Mouse (Mus musculus) bone marrow, adult 2 months (tissue): Measurements from ENCODE around the gene A1bg.

Source experiments
- CTCF ChIP-seq: fragments of 200-500 bp; IDR thresholded peaks from 2 replicates; pipeline ENCODE4 v1.5.1; 2011; ENCODE audit warnings: low read length, control low read depth; ENCODE audit not compliant: control insufficient read depth, insufficient read depth
- POLR2A ChIP-seq: fragments of 200-500 bp; IDR thresholded peaks from 2 replicates; pipeline ENCODE4 v1.6.1; 2011; ENCODE audit warnings: low read depth, mild to moderate bottlenecking, control low read depth, low read length, borderline replicate concordance; ENCODE audit not compliant: control insufficient read depth

DNA sequence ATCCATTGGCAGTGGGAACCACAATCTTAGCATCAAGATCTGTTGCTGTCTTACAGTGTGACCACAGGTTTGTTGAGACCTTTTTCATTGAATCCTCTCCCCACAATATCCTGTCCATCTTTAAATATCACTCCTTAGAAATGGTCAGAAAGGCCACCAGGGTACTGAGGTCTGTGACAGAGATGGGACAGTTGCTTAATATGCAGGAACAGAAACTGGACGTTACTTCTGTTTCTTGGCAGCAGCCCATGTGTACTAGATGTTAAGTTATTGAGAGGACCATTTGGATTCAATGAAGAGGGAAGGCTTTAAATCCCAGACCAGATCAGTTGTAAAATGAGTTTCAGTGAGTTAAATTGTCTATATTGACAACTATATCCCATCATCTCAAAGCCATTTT, 67.7 kb downstream of the A1bg start:
- TF ChIP-seq CTCF = no peak
- TF ChIP-seq POLR2A = no peak
